Mouse (Mus musculus) adrenal gland, postnatal 36 days (tissue): ENCODE measurements around the gene Bysl. TPM values are rescaled to one million over a fixed set of nuclear protein-coding genes. Genes with fewer than 3 reads are reported as not detected.
"Not testable (repeated sequence)": the region's sequence is repeated elsewhere in the genome, so short reads cannot be mapped to it uniquely, and the experiment has no call there.

Experiments used
- DNase-seq, 2 experiments: peaks; one replicate each; pipeline ENCODE4 v3.0.0; 2021; ENCODE audit warnings: mixed read lengths in 1 of 2
- total RNA-seq, 2 experiments: library from RNA; stranded (reverse); gene quantifications; 2 replicates each; pipeline ENCODE4 v1.2.3; 2021

The Bysl gene
- total RNA-seq, 2 experiments from 2014 or later, result 18.7 to 24.8 TPM

- DNase-seq, result peak in 1 of 2 experiments; percentile 51
Measured at GRCm38 (mm10) chr17:47618556-47619311, 7.4 kb upstream of the Bysl start.

GRCm38 (mm10) chr17:47617605-47618307 is 6.5 kb upstream of the Bysl start:
- no peak for DNase-seq

GRCm38 (mm10) chr17:47616652-47617051 is 5.4 kb upstream of the Bysl start:
- no peak for DNase-seq

GRCm38 (mm10) chr17:47616119-47616518 is 4.8 kb upstream of the Bysl start:
- no peak for DNase-seq

GRCm38 (mm10) chr17:47614018-47614417 is 2.7 kb upstream of the Bysl start:
- peak; percentile 58 to 69 for DNase-seq

GRCm38 (mm10) chr17:47611661-47611982 is 330 bp upstream of the Bysl start:
- no peak for DNase-seq

- no peak for DNase-seq
Measured at GRCm38 (mm10) chr17:47609182-47609581, 2.1 kb downstream of the Bysl start.

GRCm38 (mm10) chr17:47606220-47606619 is 5.1 kb downstream of the Bysl start:
- DNase-seq, result peak; percentile 37 to 51

- no peak for DNase-seq
Measured at GRCm38 (mm10) chr17:47602289-47602688, 9.0 kb downstream of the Bysl start.

GRCm38 (mm10) chr17:47601389-47601755 is 9.9 kb downstream of the Bysl start:
- no peak for DNase-seq

- DNase-seq, result no peak
Measured at GRCm38 (mm10) chr17:47600601-47601388, 10.5 kb downstream of the Bysl start.

GRCm38 (mm10) chr17:47599511-47600297 is 11.6 kb downstream of the Bysl start:
- DNase-seq, result peak in 1 of 2 experiments; percentile 48

- DNase-seq, result not testable (repeated sequence)
Measured at GRCm38 (mm10) chr17:47598580-47599304, 12.6 kb downstream of the Bysl start.

- DNase-seq, result peak; percentile 51 to 53
Measured at GRCm38 (mm10) chr17:47597838-47598579, 13.3 kb downstream of the Bysl start.

- peak in 1 of 2 experiments; percentile 43 for DNase-seq
Measured at GRCm38 (mm10) chr17:47597261-47597660, 14.0 kb downstream of the Bysl start.

GRCm38 (mm10) chr17:47596839-47597164 is 14.5 kb downstream of the Bysl start:
- DNase-seq, result no peak

GRCm38 (mm10) chr17:47596162-47596838 is 15.0 kb downstream of the Bysl start:
- DNase-seq, result no peak

GRCm38 (mm10) chr17:47595248-47596161 is 15.8 kb downstream of the Bysl start:
- DNase-seq, result peak; percentile 71 to 77

- DNase-seq, result no peak
Measured at GRCm38 (mm10) chr17:47594969-47595247, 16.4 kb downstream of the Bysl start.
